Mouse (Mus musculus) layer of hippocampus, postnatal 10 days (tissue): ENCODE results near the gene Tspo2. TPM values are rescaled to one million over a fixed set of nuclear protein-coding genes. Genes with fewer than 3 reads are reported as not detected.
"Not testable (repeated sequence)": the region's sequence is repeated elsewhere in the genome, so short reads cannot be mapped to it uniquely, and the experiment has no call there.

ENCODE experiments used
- DNase-seq, 2 experiments: peaks; one replicate each; pipeline ENCODE4 v3.0.0; 2021; ENCODE audit warnings: low spot score in 2 of 2
- long read RNA-seq: library from polyadenylated mRNA; stranded (forward); transcript quantifications from one replicate; pipeline ENCODE4 v2.0.0, GENCODE M21; 2023
- total RNA-seq, 2 experiments: library from RNA; stranded (reverse); gene quantifications; 2 replicates each; pipeline ENCODE4 v1.2.3; 2021

Tspo2 gene
- not detected for total RNA-seq
- long read RNA-seq = 0 reads

DNA sequence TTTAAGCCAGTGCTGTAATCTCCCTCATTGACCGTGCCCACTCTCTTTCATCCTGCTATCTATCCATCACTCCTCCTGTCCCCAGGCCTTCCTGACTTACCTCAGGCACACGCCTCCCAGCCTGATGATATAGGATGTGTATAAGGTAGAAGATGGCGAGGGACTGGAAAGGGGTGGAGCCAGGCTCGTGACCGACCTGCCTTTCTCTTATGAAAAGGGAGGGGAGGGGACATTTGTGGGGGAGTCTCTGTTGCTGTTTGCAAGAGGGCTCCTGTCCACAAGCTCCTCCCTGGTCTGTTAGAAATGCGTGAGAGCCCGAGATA, at the start of gene Tspo2:
Gene Tspo2 (minus strand): TSS at position 170 of the 323 bp plus-strand sequence.
- DNase-seq = no peak

DNA sequence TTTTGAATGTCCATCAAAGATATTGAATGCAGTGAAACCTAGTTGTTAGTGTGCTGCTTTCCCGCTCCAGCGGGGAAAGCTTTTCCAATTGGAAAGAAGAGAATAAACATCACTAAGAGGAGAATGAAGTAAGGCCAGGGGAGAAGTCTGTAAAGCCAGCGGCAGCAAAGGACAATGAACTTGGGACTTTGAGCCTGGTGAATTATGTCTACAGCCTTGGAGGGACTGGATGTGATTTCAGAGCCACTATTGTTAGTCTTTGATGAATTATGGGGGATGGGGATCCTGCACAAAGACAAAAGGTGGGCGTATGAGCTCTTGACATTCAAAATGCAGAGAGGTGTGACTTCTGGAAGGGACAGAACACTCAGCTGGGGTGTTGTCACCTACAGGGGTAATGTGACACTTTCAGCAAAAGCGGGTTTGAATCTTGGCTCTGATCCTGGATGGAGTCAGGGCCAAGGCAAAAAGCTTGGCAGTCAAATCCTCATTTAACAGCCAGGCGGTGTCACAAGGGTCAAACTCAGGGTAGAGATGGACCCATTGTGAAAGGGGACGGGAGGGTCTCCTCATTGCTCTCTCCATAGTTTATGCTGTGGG, 49.6 kb upstream of the Tspo2 start:
- DNase-seq = no peak

DNA sequence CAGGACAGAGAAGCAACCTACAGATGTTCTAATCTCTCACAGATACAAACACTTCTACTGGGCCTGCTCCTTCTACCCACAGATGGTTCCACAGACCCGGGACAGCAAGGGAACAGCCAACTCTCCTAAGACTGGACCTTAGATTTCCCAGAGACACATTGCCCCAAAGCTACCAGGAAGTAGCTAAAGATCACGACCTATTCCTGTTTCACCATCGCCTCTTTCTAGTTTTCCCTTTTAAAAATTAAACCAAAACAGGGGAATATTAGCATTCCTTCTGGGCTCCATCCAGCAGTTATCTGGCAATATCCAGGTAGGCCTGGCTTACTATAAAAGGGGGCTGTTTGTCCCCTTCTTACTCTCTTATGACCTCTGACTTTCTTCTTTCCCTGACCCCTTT, 46.7 kb upstream of the Tspo2 start:
- DNase-seq = no peak

DNA sequence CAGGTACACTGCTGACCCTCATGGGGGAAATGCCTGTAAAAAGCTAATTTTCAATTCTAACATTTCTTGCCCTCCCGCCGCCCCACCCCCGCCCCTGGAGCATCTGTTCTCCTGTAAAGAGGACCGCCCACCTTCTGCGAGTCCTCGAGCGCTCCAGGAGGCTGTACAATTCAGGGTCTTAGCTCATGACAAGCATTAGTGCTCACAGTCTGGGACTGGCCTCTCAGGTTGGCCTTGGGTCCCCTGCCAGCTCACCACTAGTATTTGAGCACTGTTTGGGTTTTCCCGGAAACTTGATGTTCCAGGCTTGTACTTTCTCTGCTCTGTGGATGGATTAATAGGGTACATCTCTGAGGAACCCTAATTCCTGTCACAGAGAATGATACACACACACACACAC, 42.7 kb upstream of the Tspo2 start:
- DNase-seq = no peak

DNA sequence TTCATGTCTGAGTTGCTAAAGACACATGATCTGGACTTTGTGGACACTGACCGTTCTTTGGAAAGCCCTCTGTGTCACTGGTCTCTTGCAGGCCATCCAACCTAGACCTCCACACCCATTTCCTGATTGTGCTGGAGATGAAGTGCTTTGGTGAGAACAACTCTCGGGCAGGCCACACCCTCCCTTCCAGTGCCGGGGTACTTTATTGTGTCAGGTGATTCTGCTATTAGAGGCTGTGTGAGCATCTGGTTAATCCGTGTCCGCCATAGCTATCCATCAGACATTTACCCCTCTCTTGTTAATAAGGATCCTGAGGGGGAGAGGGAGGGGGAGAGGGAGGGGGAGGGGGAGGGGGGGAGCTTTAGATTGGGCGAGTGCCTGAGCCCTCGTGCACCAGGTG, 42.3 kb upstream of the Tspo2 start:
- no peak for DNase-seq

DNA sequence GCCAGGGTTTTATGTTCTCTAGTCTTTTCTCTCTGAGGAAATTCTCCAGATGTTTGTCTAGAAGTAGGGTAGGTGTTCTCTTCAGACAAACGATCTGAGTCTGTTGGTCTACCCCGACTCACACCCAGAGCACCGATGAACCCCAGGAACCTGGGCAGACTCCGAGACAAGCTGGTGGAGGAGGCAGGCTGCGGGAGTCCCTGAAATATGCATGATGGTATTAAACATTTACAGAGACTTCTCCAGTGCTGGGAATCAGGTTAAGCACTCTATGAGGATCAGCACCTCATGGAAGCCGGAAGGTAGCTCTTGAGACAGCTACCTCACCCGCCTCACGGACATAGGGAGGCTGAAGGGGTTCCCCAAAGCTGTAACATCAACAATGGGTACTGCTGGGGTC, 41.3 kb upstream of the Tspo2 start:
- no peak for DNase-seq

DNA sequence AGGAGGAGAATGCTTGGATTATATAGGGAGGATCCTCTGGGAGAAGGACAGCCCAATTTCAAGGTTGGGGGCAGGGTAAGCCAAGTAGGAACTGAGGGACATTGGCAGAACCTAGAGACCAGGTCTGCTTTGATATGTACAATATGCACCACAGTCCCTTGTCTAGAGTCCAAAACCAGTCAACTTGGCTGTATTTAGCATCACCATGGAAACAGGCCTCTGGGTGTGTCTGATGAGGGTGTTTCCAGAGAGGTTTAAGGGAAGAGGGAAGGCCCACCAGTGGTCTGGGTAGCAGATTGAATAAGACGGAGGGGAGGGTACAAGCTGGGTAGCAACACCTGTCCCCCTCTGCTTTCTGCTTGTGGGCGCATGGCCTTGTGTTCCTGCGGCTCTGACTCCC, 38.1 kb upstream of the Tspo2 start:
- DNase-seq = no peak

DNA sequence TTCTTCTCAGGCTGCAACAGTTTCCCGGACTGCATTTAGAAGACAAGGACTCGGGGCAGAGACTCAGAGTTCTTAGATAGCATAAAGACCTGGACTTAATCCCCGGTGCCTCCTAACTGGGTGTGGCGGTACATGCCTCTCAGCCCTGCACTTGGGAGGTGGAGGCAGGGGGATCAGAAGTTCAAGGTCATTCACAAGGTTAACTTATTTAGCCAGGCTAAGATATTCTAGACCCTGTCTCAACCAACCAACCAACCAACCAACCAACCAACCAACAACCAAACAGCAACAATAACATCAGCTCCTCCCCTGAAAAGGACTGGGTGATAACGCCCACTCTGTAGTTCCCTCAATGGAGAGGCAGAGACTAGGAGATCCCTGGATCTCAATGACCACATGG, 32.9 kb upstream of the Tspo2 start:
- no peak for DNase-seq

DNA sequence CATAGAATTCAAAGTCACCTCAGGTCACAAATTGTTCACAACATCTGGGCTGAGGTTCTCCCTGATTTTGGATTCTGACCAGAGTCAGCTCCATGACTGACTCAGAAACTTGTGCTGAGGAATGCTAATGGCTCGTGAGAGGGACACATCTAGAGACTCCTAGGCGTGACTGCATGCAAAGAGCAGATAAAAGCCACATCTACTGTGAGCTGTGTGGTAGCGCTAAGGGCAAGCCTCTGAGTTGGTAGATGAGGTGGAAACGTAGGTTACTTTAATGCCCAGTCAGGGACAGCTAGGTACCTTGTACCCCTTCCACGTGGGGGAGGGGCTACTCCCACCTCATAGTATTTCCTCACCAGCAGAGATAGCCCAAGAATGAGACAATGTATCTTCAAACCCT, 32.4 kb upstream of the Tspo2 start:
- no peak for DNase-seq

DNA sequence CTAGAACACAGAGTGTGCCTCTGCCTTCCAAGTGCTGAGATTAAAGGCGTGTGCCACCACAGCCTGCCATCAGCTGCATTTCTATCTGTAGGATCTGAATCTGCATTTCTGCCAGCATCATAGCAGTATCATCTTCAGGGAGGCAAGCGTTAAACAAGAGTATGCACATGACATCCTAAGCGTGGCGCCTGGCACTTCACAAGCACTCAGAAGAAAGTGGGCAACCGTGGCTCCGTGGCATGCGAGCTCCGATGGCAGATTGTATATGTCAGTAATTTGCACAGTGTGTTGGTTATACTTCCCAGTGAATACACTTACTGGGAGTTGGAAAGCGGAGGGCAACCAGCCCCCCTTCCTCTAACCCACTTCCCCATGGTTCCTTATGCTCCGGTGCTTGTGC, 28.6 kb upstream of the Tspo2 start:
- no peak for DNase-seq

DNA sequence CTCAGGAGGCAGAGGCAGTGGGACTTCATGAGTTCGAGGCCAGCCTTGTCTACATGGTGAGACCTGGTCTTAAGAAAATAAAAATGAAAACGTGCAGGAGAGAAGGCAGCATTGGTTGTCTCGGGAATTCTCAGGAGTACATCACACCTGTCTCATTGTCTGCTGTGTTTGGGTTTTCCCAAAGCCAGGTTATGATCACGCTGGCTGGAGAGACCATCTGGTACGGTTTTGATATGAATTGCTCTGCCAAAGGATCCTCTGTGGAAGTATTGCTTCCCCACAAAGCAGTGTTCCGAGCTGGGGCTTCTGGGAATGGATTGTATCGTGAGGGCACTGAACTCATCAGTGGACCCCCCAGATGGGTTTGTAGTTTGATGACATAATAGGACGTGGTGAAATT, 24.1 kb upstream of the Tspo2 start:
- DNase-seq = no peak

DNA sequence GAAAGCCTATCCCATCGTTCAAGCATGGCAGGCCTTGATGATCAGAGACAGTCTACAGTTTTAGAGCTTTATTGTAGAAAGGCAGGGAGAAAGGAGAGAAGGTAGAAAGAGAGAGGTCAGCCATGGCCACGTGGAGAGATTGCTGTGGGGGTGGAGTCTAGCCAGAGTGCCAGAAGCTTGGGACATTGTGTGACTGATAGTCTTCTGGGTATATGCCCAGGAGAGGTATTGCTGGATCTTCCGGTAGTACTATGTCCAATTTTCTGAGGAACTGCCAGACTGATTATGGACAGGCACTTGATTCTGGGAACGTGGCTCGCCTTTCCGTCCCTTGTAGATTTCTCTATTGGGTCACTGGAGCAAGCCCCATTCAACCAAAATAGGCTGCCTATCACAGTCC, 23.0 kb upstream of the Tspo2 start:
- not testable (repeated sequence) for DNase-seq

DNA sequence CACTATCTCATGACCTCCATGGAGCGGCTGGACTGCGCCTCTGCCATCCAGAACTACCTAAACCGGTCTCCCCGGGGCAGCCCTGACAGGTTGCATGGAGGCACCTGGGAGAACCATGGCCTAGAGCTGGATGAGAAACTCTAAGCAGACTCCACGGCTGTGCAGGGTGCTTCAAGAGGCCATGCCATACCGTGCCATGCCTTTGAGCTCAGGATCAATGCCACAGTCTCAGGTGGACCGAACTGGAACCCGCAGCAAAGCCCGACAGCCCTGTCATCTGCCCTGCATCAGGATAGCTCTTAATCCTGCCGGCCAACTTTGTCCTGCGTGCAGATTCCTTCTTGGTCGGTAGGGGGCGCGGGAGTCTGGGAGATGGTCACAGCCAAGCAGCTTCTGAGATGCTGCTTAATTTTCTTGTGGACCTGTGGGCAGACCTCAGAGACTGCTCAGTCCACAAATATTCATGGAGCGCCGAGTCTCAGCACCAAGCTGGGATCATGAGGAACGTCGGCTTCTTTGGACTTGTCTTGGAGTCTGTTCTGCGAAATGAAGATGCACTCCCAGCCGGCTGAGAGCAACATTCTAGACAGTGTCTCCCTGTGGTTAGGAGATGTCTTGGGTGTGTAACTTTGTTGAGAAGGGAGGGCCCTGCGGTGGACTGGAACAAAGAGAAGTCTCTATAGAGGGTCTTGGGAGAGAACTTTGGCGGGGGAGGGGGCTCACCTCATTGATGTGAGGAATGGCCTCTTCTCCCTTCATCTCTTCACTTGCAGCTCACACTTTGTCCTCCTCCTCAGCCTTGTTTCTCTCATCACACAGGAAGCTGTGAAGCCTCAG, 16.3 kb upstream of the Tspo2 start:
- DNase-seq = peak; percentile 93 to 94

DNA sequence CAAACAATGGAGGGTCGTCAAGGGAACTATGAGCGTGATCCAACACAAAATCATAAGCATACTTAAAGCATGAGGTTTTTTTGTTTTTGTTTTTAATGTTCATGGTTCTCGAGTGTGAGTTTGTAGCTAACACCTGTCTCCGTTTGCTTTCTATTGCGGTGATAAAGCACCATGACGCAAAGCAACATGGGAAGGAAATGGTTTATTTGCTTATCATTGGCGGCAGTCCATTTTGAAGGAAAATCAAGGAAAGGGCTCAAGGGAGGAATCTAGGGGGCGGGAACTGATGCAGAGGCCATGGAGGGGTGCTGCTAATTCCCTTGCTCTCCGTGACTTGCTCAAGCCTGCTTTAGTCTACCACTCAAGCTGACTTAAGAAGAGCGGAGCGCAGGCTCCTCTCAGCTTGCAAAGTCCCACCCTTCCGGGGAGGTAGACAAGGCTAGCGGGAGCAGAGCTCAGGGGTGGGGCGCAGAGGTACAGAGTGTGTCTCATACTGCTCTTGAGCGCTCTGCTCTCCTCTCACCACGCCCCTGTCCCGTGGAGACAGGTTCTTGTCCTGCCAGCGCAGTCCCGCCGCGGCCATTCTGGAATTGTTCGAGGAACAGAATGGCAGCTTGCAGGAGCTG, 15.6 kb upstream of the Tspo2 start:
- no peak for DNase-seq

DNA sequence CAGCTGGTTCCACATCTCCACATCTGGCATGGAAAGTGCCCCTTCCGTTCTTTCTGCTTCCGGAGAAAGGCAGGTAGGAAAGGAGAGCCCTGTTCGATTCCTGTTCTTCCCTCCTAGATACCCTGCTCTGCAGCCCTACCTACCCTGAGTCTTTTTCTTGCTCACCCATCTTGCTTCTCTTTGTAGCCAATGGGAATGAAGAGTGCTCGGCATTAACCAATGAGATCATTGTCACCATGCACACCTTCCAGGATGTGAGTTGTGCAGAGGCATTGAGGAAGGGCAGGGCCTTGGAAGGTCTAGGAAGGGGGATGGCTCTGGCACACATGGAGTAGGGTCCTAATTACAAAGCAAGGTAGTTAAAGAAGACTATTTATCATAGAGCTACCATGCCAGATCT, 12.1 kb upstream of the Tspo2 start:
- no peak for DNase-seq

DNA sequence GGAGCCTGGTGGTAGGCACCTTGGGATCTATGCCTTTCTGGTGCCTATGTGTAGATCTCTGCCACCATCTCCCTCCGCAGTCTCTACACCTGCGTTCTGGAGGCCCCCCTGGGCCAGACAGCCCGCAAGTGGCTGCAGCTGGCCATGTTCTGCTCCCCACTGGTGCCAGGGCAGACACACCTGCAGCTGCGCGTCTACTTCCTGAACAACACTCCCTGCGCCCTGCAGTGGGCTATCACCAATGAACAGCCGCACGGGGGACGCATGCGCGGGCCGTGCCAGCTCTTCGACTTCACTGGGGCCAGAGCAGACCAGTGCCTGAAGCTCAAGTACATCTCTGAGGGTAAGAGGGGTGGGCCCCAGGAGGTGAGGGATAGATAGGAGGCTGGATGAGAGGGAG, 10.8 kb upstream of the Tspo2 start:
- DNase-seq = no peak

DNA sequence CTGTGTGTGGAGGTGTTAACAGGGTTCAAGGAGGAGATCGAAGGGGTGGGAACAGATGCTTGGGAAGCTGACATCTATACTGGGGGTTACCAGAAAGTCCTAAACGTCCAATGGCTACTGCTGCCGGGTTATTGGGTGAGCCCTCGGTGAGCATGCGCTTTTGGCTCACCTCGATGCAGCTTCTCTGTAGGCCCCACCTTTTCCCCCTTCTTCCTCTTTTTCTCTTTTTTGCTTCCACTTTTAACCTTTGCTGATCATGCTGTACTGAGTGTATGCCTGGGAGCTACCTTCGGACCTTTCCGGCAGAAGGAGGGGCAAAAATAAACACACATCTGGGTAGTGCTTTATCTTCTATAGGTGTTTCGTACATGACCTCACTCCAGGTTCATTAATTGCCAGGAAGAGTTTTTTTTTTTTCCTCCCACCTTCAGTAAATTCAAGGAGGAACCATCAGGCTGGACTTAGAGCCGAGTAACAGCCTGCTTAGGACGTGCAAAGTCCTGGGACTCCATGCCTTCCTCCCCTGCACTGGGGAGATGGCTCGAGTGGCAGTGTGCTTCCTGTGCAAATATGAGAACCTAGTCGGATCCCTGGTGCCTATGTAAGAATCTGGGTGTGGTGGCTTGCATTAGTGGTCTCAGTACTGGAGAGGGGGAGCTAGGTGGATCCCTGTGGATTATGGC, 6.8 kb upstream of the Tspo2 start:
- DNase-seq = no peak

DNA sequence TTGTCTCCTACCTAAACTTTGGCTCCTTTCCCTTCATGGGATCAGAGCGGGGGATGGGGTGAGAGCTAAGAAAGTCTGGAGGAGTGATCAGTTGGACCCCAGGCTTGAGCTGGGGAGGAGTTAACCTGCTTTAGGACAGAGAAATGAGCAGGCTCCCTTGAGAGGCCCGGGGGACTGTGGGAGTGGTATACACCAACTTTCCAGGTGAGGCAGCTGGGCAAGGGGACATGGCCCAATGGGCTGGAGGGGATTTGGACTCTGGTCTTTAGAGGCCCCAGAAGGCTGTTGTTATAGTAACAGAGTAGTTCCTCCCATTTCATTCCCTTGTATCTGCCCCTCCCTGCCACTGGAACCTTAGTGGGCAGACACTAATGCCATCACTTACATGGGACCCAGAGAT, 4.6 kb upstream of the Tspo2 start:
- no peak for DNase-seq

DNA sequence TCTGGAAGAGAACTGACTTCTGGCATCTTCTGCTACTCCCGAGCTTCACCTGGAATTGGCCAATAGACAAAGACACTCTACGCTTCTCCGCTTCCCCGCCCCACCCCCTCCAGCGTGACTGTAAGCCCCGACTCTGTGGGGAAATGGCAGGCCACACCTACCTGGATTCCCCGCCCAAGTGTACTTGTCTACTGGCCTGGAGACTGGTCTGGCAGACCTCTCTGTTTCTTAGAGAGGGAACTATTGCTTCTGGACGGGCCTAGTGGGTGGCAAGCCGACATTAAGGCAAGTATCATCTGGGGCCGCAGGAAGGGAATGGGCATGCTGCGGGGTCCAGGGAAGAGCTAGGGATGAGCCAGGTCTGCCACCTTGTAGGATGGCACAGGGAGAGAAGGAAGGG, 3.4 kb upstream of the Tspo2 start, which contains the start of gene Unc5cl:
Gene Unc5cl (plus strand): TSS at position 214 of the 400 bp plus-strand sequence.
- DNase-seq = no peak

DNA sequence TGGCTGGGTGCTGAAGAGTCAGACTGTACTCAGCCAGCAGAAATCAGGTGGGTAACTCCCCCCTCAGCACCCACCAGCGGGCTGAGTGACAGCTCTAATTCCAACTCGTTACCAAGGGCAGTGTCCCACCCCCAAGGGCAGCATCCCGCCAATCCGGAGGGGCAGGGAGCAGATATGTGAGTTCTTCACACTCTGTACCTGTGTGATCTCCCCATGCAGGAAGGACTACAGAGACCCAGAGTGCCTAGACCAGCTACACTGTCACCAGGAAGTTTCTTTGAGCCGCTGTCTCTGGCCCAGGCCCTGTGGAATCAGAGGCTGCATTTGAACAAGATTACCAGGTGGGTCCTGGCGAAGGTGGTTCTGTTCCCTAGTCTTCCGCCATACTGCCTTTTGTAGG, 2.9 kb upstream of the Tspo2 start:
- no peak for DNase-seq

DNA sequence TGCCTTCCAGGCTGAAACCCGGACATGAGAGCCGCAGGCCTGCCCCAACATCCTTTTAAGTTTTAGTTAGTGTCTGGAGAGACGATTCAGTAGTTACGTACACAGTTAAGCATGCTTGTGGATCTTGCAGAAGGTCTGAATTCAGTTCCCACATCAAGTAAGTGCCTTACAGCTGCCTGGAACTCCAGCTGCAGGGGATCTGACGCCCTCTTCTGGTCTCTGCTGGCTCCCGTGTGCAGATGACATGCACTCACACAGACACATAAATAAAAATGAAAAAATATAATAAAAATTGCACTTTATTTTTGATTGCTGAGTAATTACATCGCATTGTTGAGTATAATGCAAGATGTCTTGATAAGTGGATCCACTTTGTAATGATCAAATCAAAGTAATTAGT, 2.2 kb upstream of the Tspo2 start:
- no peak for DNase-seq
